Mouse (Mus musculus): ENCODE measurements around the gene Stx1a.

- TF ChIP-seq CTCF (IDR thresholded peaks at IDR 0.05; ENCODE audit: extremely low read depth, insufficient read length, insufficient replicate concordance, low read depth, low read length), result no peak
- no peak for TF ChIP-seq POLR2A (IDR thresholded peaks at IDR 0.05; ENCODE audit: low read depth, low read length)
Measured at GRCm38 (mm10) chr5:134999797-135000196, 23.5 kb upstream of the Stx1a start.
